Mouse (Mus musculus) bone marrow, adult 2 months (tissue): ENCODE measurements around the gene Dusp10. TPM values are rescaled to one million over a fixed set of nuclear protein-coding genes. Genes with fewer than 3 reads are reported as not detected.

Experiments
- H3K27ac ChIP-seq: fragments of 200-500 bp; 2 replicates; pipeline ENCODE4 v1.5.1; 2012; ENCODE audit warnings: low read depth, mild to moderate bottlenecking, control low read depth, inconsistent platforms, low read length; ENCODE audit not compliant: control insufficient read depth, poor library complexity, insufficient read depth
- H3K4me1 ChIP-seq: fragments of 200-500 bp; 2 replicates; pipeline ENCODE4 v1.6.1; 2011; ENCODE audit warnings: low read length; ENCODE audit not compliant: control insufficient read depth, insufficient read depth
- H3K4me3 ChIP-seq: fragments of 200-500 bp; replicated peaks from 2 replicates; pipeline ENCODE3; 2011; ENCODE audit warnings: mild to moderate bottlenecking, low read depth, low read length, control low read depth; ENCODE audit not compliant: control insufficient read depth
- CTCF ChIP-seq: fragments of 200-500 bp; IDR thresholded peaks from 2 replicates; pipeline ENCODE4 v1.5.1; 2011; ENCODE audit warnings: low read length, control low read depth; ENCODE audit not compliant: control insufficient read depth, insufficient read depth
- POLR2A ChIP-seq: fragments of 200-500 bp; IDR thresholded peaks from 2 replicates; pipeline ENCODE4 v1.6.1; 2011; ENCODE audit warnings: low read depth, mild to moderate bottlenecking, control low read depth, low read length, borderline replicate concordance; ENCODE audit not compliant: control insufficient read depth
- WGBS: fragments of 180-500 bp; shearing (Covaris S2); methylation state at CpG from one replicate; pipeline ENCODE4 v1.1.7; 2018; 5-methylcytosine and 5-hydroxymethylcytosine counted together
- polyA plus RNA-seq: library from polyadenylated mRNA; stranded (reverse); fragments of >200 nt; gene quantifications from 2 replicates; pipeline ENCODE4 v1.2.4, GENCODE M21; 2011; ENCODE audit warnings: low replicate concordance; ENCODE audit not compliant: missing spikeins, insufficient read depth, insufficient read length

Gene Dusp10
- polyA plus RNA-seq, 1 experiment = 7.9 TPM

DNA sequence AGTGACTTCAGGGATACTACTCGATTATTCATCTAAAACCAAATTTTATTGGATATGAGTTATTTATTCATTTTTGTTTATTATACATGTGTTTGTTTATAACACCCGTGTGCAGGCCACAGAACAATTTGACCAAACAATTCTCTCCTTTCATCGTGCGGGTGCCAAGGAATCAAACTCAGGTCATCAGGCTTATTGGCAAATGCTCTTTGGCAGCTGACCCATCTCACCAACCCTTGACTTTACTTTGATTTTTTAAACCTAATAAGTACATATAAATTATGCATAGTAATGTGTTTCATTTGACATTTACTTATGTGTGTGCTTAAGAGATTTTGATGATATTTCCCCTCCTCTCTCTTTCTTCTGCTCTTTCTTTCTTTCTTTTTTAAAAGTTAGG, 94.3 kb downstream of the Dusp10 start:
- no peaks in the 10 kb centered on the region for H3K4me1 ChIP-seq
- no peak overlapping the region for H3K27ac ChIP-seq
- 88% methylated on average over 4 of the region's 4 CpGs for WGBS
- TF ChIP-seq POLR2A (no peak), CTCF (no peak)
- H3K4me3 ChIP-seq = no peak overlapping the region

DNA sequence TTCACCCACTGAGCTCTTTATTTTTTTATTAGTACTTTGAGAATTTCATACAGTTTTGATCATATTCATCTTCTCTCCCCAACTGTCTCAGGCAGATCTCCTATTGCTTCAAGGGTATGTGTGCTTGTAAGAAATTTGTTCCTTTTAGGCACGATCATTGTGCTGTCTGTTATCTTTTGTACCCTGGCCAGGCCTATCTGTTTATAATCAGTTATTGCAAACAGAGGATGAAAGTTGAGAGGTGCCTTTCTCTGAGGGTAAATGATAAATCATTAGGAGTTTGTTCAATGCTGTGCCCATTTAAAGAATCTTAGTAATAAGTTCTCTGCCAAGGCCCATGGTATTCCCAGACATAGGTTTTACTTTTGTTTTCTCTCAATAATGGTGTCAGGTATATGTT, 95.2 kb downstream of the Dusp10 start:
- WGBS = 74% methylated on average over 1 of the region's 1 CpGs

DNA sequence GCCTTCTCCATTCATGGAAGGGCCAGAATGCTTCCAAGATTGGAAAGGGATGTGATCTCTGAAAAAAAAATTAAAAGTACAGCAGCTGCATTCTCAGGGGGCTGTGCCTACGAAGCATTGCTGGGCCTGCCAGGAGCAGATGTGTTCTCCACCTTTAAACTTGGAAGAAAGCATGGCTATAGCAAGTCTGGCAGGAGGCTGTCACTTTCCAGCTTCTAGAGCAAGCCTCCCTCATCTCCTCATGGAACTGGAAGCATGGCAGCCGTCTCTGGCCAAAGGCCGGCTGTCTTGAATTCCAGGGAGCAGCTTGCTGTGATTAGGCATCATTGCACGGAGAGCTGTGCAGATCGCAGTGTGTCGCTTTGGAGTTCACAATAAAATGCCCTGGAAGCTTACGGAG, 104.5 kb downstream of the Dusp10 start:
- 88% methylated on average over 7 of the region's 7 CpGs for WGBS
- Histone ChIP-seq H3K27ac (no peak overlapping the region), H3K4me1 (no peaks in the 10 kb centered on the region; the same call in 1 of the 2 replicates), H3K4me3 (no peak overlapping the region)
- no peak for TF ChIP-seq POLR2A

More for the DNA sequence above, 95.2 kb downstream of the Dusp10 start:
- no peak overlapping the region for H3K4me3 ChIP-seq
- TF ChIP-seq POLR2A (no peak), CTCF (no peak)
- H3K27ac ChIP-seq = no peak overlapping the region
- no peaks in the 10 kb centered on the region for H3K4me1 ChIP-seq

DNA sequence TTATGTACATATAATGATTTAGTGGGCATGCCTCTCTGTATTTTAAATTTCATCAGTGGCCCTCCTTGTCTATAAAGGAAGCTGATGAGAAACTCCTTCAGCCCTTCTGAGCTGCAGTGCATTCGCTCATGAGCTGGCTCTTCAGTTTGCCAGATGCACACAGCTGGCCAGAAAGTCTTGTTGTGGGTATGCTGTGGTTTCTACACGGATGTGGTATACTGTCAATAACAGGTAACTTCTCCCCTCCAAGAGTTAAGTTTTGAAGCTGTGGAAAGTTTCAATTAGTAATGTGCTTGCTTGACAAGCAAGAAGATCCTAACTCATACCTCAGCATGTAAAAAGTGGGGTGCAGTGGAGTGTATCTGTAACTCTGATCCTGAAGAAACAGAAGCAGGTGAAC, 104.9 kb downstream of the Dusp10 start:
- no peaks in the 10 kb centered on the region; the same call in 1 of the 2 replicates for H3K4me1 ChIP-seq
- WGBS = 42% methylated on average over 2 of the region's 2 CpGs
- H3K27ac ChIP-seq = no peak overlapping the region
- H3K4me3 ChIP-seq = no peak overlapping the region
- TF ChIP-seq CTCF (no peak), POLR2A (no peak)

DNA sequence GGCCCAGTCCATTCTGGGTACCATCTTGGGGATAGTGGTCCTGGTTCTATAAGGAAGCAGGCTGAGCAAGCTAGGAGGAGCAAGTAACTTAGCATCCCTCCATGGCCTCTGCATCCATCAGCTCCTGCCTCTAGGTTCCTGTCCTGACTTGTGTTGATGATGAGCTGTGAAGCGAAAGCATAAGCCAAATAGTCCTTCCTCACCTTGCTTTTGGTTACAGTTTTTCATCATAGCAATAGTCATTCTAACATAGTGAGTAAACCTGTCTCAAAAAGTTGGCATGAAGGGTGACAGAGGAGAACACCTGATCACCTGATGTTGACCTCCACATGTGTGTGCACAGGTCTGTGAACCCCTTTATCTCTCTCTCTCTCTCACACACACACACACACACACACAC, 105.5 kb downstream of the Dusp10 start:
- Histone ChIP-seq H3K27ac (no peak overlapping the region), H3K4me3 (no peak overlapping the region), H3K4me1 (no peaks in the 10 kb centered on the region; the same call in 1 of the 2 replicates)
- WGBS = 66% methylated on average over 1 of the region's 1 CpGs
- TF ChIP-seq POLR2A (no peak), CTCF (no peak)

Other genes with a start within 250 kb of the Dusp10 start
- not detected in 2 replicates for gene 1700056E22Rik, start 21.0 kb downstream of the Dusp10 start, polyA plus RNA-seq